Mouse (Mus musculus) cerebellum, postnatal 14 days (tissue): ENCODE measurements around the gene Zfp420.

Experiments used
- DNase-seq, 2 experiments: peaks; one replicate each; pipeline ENCODE4 v3.0.0; 2021; ENCODE audit warnings: mixed read lengths in 2 of 2

Zfp420 gene

GRCm38 (mm10) chr7:29904101-29904500, 44.3 kb downstream of the Zfp420 start:
- DNase-seq: no peak

DNA sequence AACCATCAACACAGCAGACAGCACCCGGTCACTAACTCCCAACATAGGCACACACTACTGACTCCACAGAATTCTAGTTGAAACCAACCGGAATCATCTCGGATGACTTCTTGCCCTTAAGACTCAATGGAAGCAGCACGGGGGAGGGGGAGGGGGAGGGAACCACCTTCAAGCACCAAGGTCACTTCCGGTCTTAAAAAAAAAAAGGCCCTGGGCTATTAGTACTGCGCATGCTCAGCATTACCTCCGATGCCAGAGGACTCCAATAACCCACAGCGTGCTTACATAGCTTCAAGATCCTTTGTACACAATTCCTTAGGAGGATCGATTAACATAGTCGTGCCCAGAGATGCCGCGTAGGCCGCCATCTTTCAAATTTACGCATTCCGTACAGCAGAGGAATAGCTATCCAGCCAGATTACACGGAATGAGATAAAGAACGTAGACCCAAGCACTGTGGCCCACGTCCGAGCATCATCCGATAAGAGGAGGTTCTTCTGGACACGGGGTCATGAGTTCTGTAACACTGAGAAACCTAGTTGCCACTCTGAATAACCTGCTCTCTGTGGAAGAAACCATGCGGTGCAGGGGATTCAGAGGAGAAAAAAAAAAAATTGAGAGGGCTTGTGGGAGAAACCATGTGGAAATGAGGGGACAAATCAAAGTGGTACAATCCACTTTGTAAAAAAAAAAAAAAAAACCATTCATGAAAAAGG, 46.3 kb downstream of the Zfp420 start, which contains the start of gene Zfp27:
Gene Zfp27, minus strand, starts transcription at position 607 of the 716 bp plus-strand sequence.
- peak; percentile 80 to 82 for DNase-seq

DNA sequence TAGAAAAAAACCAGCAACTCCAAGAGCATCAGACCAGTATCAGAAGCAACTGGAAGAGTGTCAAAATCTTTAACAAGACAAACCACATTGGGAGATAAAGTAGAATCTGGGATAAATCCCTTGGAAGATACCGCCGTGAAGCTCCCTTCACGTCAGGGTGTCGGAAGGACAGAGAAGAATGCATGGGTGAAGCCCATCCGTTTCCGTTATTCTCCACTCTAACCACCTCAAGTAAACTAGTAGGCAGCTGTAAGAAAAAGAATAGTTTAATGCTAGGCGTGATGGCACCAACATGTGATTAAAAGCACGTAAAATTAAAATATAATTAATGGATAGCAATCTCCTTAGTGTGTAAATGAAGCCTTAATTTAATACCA, 46.9 kb downstream of the Zfp420 start:
- peak in 1 of 2 experiments; percentile 22 for DNase-seq

GRCm38 (mm10) chr7:29907206-29907605, 47.4 kb downstream of the Zfp420 start:
- DNase-seq: peak in 1 of 2 experiments; percentile 18

DNA sequence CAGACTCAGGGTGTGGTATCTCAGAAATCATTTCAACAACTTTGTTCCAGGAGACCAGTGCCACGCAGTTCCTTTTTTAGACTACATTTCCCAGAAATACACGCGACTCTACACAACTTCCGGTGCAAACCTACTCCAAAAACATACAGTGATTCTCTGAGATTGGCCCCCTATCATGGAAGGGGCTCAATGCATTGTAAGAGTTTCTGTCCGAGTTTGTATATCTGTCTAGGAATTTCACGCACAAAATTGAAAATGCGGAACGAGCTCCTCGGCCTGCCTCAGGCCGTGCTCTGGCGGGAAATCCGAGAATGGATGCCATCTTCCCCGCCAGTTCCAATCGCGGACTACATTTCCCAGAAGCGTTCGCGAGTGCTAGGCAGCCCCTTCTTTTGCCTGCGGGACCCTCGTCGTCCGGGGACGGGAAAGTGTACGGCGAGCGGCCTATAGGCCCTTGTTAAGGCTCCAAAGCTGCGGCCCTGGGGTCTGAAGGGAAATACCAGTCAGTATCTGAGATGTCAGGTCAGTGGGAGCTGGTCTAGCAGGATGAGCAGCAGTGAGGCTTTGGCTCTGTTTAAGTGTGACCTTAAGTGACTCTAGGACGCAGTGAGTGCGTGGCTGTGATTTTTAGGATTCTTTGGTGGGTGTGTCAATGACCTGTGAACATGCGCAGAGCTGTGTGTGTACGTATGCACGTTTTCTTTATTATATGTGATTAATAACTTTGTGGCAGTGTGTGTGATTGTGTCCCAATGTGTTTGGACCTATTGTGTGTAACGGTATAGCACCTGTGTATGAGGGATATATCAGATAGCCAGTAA, 48.6 kb downstream of the Zfp420 start, which contains the start of gene Zfp383:
Gene Zfp383, plus strand, starts transcription at position 94 of the 821 bp plus-strand sequence.
- peak; percentile 84 to 88 for DNase-seq

DNA sequence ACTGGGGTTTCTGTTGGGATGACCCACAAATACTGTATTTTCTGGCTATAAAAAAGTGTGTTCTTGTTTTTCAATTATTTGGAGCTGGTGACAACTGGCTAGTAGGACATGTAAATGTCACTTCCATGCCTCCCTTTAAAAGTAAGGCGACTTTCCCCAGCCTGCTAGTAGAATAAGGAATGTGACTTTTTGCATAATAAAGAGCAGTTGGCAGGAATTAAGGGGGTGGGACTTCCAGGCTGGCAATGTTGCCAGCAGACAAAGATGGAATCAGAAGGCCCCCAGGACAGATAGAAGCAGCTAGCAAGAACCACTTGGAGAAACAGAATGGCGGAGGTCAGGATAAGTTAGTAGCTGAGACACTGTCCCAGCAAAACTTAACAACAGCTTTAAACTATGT, 50.5 kb downstream of the Zfp420 start:
- DNase-seq: no peak

GRCm38 (mm10) chr7:29912172-29912571, 52.4 kb downstream of the Zfp420 start:
- DNase-seq: no peak

DNA sequence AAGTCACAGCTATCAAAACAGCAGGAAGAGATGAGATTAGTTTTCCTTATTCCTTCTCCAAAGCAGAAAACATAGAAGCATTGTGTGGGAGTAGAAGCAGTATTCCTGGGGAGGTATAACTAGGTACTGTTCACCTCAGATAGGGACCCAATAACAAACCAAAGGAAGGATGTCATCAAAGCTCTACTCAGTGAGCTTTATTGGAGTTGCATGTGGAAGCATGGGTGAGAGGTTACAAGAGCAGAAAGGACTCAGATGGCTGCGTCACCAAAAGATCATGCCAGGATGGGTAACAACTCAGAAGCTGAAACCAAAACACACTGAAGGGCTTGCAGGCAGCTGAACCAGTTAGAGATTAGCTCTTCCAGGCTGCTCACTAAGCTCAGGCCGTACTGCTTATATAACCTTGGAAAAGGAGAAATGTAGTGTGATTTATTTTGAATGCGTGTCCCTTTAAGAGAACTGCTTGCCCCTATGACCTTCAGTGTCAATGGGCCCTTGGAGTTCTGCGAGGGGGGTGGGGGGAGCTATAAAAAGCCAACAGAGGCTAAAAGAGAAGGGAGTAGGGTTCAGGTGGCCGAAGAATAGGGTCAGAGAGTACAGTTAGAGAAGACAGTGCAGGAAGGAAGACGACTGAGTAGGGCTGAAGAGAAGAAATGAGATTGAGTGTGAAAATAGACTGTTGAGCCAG, 57.7 kb downstream of the Zfp420 start:
- DNase-seq: no peak

DNA sequence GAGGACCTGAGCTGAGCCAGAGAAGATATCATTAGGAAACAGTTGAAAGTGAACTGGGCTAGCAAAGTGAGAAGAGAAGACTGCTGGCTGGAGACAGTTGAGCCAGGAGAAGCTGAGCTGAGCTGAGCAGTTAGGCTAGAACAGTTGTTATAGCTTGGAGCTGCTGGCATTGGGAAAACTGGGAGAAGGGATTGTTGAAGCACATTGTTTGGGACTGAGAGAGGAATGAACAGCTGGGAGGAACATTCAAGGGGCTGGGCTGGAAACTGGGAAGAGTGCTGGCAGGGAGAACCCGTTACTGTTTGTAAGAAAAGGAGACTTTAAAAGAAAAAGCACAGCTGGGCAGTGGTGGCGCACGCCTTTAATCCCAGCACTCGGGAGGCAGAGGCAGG, 58.3 kb downstream of the Zfp420 start:
- no peak for DNase-seq

GRCm38 (mm10) chr7:29921439-29922093, 61.8 kb downstream of the Zfp420 start:
- no peak for DNase-seq

- DNase-seq: no peak
Measured at GRCm38 (mm10) chr7:29922780-29923179, 63.0 kb downstream of the Zfp420 start.
